Mouse (Mus musculus): ENCODE measurements around the gene Hinfp.

- TF ChIP-seq GATA1 (IDR thresholded peaks at IDR 0.05; ENCODE audit: borderline replicate concordance, low read length) (no peak), FLI1 (IDR thresholded peaks at IDR 0.05; ENCODE audit: low read length) (no peak)
These were observed 9.4 kb upstream of the Hinfp start for GRCm38 (mm10) chr9:44314910-44315309.
